Mouse (Mus musculus) small intestine, adult 2 months (tissue): ENCODE data around the gene Nox1. TPM values are rescaled to one million over a fixed set of nuclear protein-coding genes. Genes with fewer than 3 reads are reported as not detected.

ENCODE experiments used
- H3K27ac ChIP-seq: fragments of 200-500 bp; 2 replicates; pipeline ENCODE4 v1.5.1; 2012; ENCODE audit warnings: low read depth, low read length, control low read depth, inconsistent platforms; ENCODE audit not compliant: insufficient read depth
- H3K27me3 ChIP-seq: fragments of 200-500 bp; 2 replicates; pipeline ENCODE4 v1.6.1; 2012; ENCODE audit warnings: mild to moderate bottlenecking, moderate library complexity, low read length, inconsistent platforms; ENCODE audit not compliant: control insufficient read depth, insufficient read depth
- H3K36me3 ChIP-seq: fragments of 200-500 bp; 2 replicates; pipeline ENCODE4 v1.6.1; 2012; ENCODE audit warnings: mild to moderate bottlenecking, low read length, control low read depth, inconsistent platforms; ENCODE audit not compliant: control insufficient read depth, insufficient read depth
- H3K4me1 ChIP-seq: fragments of 200-500 bp; 2 replicates; pipeline ENCODE4 v1.6.1; 2012; ENCODE audit warnings: low read length, inconsistent platforms, mixed read lengths; ENCODE audit not compliant: control insufficient read depth, insufficient read depth, insufficient read length
- H3K4me3 ChIP-seq: fragments of 200-500 bp; 2 replicates; pipeline ENCODE4 v1.5.1; 2012; ENCODE audit warnings: low read depth, mild to moderate bottlenecking, control low read depth, inconsistent platforms, low read length, moderate library complexity
- CTCF ChIP-seq: fragments of 200-500 bp; IDR thresholded peaks from 2 replicates; pipeline ENCODE4 v1.5.1; 2012; ENCODE audit warnings: low read depth, mild to moderate bottlenecking, control low read depth, inconsistent platforms, low read length, moderate library complexity, mixed read lengths; ENCODE audit not compliant: insufficient replicate concordance, insufficient read length; ENCODE audit errors: extremely low read depth
- POLR2A ChIP-seq: fragments of 200-500 bp; IDR thresholded peaks from 2 replicates; pipeline ENCODE4 v1.6.1; 2012; ENCODE audit warnings: low read depth, mild to moderate bottlenecking, control low read depth, inconsistent platforms, low read length, moderate library complexity
- WGBS: fragments of 180-500 bp; shearing (Covaris S2); methylation state at CpG from one replicate; pipeline ENCODE4 v1.1.7; 2018; 5-methylcytosine and 5-hydroxymethylcytosine counted together
- polyA plus RNA-seq: library from polyadenylated mRNA; depleted of rRNA; stranded (reverse); fragments of >200 nt; gene quantifications from 2 replicates; pipeline ENCODE4 v1.2.3, GENCODE M21; 2012

Gene Nox1
- polyA plus RNA-seq, 1 experiment = 0.08 TPM

GRCm38 (mm10) chrX:134128549-134128948 is 93.2 kb downstream of the Nox1 start:
- TF ChIP-seq CTCF (no peak), POLR2A (no peak)
- Histone ChIP-seq H3K27me3 (no peaks in the 10 kb centered on the region), H3K4me3 (no peak overlapping the region), H3K27ac (no peak overlapping the region), H3K36me3 (no peaks in the 10 kb centered on the region), H3K4me1 (0 out of 2 replicates have a peak, but pooled peaks cover 2% of the 10 kb centered on the region)
- WGBS = 78% methylated on average over 3 of the region's 3 CpGs

GRCm38 (mm10) chrX:134116417-134116816 is 105.3 kb downstream of the Nox1 start:
- 32% methylated on average over 3 of the region's 3 CpGs for WGBS
- TF ChIP-seq CTCF = no peak
- no peak for TF ChIP-seq POLR2A
- Histone ChIP-seq H3K4me3 (no peak overlapping the region), H3K27me3 (no peaks in the 10 kb centered on the region), H3K36me3 (no peaks in the 10 kb centered on the region), H3K27ac (no peak overlapping the region), H3K4me1 (no peaks in the 10 kb centered on the region)

DNA sequence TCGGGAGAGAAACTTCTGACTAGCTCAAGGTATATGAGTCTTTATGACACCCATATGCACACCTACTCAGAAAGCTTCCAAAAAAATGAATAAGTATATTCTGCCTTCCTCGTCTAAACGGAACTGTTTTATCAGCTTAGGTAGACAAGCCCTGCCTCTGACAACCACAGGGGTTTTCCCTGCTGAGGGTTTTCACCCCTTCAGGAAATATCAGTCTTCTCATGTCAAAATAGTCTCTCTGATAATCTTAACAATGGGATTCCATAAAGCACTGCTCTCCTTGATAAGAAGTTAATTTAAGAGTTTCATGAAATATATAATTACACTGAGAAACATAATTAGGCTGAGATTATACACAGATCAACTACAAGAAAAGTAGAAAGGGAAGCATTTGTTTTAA is 110.0 kb downstream of the Nox1 start:
- no peaks in the 10 kb centered on the region for H3K4me1 ChIP-seq
- no peak overlapping the region for H3K4me3 ChIP-seq
- WGBS = 30% methylated on average over 3 of the region's 3 CpGs
- no peaks in the 10 kb centered on the region for H3K36me3 ChIP-seq
- no peaks in the 10 kb centered on the region for H3K27me3 ChIP-seq
- H3K27ac ChIP-seq = no peak overlapping the region
- no peak for TF ChIP-seq POLR2A
- TF ChIP-seq CTCF = no peak

GRCm38 (mm10) chrX:134102641-134103040 is 119.1 kb downstream of the Nox1 start:
- WGBS = 56% methylated on average over 2 of the region's 2 CpGs

GRCm38 (mm10) chrX:134085453-134085852 is 136.3 kb downstream of the Nox1 start:
- TF ChIP-seq CTCF (no peak), POLR2A (no peak)
- Histone ChIP-seq H3K4me3 (no peak overlapping the region), H3K4me1 (no peaks in the 10 kb centered on the region), H3K27me3 (no peaks in the 10 kb centered on the region), H3K27ac (no peak overlapping the region), H3K36me3 (peaks cover 8% of the 10 kb centered on the region)
- 92% methylated on average over 1 of the region's 1 CpGs for WGBS

More at GRCm38 (mm10) chrX:134102641-134103040, 119.1 kb downstream of the Nox1 start:
- Histone ChIP-seq H3K4me1 (no peaks in the 10 kb centered on the region), H3K36me3 (no peaks in the 10 kb centered on the region), H3K27ac (no peak overlapping the region), H3K27me3 (no peaks in the 10 kb centered on the region), H3K4me3 (no peak overlapping the region)
- TF ChIP-seq CTCF = no peak
- no peak for TF ChIP-seq POLR2A

DNA sequence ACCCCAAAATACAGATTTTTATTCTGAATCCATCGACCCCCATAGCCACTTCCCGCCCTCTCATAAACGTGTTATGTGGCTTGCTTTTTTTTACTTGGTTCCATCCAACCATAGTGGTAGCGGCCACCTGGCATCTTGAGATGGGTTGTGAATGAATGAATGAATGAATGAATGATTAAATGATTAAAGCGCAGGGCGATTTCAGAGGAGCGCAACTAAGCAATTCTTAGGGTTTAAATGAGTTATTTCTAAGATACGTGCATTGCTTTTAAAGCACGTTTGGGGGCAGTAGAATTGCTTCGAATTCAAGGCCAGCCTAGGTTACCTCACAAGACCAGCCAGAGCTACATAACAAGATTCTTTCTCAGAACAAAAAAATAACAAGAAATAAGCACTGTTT is 162.0 kb downstream of the Nox1 start:
- TF ChIP-seq POLR2A = no peak
- no peak for TF ChIP-seq CTCF
- Histone ChIP-seq H3K27ac (peak overlapping the region; percentile 55; the same call in 1 of the 2 replicates), H3K36me3 (peaks cover 10% of the 10 kb centered on the region; the same call in 1 of the 2 replicates), H3K4me1 (no peaks in the 10 kb centered on the region), H3K27me3 (no peaks in the 10 kb centered on the region), H3K4me3 (peak overlapping the region; percentile 86)
- 10% methylated on average over 10 of the region's 10 CpGs for WGBS

DNA sequence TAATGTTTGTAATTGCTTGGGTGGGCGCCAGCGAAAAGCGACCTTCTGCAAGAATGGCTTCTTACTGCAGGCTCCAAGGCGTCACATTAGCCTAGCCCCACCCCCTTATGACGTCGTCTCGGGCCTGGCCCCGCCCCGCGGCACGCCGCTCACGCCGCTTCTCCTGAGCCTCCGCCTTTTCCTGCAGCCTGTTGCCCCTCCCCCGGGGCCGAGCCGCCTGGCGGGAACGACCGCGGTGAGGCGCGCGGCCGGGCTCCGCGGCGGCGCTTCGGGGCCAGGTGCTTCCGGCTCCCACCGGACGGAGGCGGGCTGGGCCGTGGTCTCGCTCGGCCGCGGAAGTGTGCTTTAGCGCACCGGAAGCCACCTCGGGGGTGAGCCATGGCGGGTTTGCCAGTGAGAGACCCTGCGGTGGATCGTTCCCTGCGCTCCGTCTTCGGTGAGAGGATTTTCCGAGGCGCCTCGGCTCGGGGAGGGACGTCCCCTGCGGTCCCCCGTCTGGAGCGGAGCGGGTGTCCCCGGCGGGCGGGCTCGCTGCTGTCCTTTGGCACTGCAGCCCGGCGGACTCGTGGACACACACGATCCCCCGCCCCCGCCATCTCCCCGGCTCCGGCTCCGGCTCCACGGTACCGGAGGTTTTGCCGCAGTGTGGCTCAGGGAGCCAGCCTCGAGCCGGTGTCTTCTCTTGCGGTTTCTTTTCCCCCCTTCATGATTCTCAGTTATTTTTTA is 162.6 kb downstream of the Nox1 start, which contains the start of gene Cstf2:
Cstf2 (plus strand) TSS at position 201 of the 726 bp plus-strand sequence.
- peaks cover 9% of the 10 kb centered on the region; the same call in 1 of the 2 replicates for H3K36me3 ChIP-seq
- H3K4me1 ChIP-seq = no peaks in the 10 kb centered on the region
- H3K27me3 ChIP-seq = no peaks in the 10 kb centered on the region
- WGBS = 15% methylated on average over 75 of the region's 77 CpGs
- H3K4me3 ChIP-seq = peak within 1 kb of the TSS; percentile 86
- H3K27ac ChIP-seq = peak within 1 kb of the TSS; percentile 55
- TF ChIP-seq CTCF = no peak
- TF ChIP-seq POLR2A = peak; percentile 27; the same call in 1 of the 2 replicates
